Mouse (Mus musculus): ENCODE results near the gene Kctd15. TPM values are rescaled to one million over a fixed set of nuclear protein-coding genes. Genes with fewer than 3 reads are reported as not detected.

Gene Kctd15
- polyA plus RNA-seq, 1 experiment from 2014 or later: 35.8 TPM

DNA sequence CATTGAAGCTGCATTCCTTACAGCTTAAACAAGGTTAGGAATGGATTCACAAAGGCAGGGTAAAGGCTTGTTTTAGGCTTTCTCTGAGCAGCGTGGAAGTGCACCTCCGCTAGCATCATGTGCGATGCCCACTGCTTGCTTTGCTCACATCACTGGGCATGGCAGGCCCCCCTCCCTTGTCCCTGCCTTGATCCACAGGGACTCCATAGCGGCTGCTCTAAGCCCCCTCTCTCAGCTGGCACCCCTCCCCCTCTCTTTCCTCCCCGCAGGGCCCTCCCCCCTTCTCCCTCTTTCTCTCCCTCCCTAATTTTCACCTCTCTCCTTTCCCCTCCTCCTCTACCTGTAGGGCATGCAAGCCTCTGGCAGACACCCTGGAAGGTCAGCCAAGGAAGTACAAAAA is 5.7 kb upstream of the Kctd15 start:
- no peak for ATAC-seq (ENCODE audit: low FRiP score, low read depth)
- Histone ChIP-seq H3K9me3 (no peaks in the 10 kb centered on the region), H3K27me3 (no peaks in the 10 kb centered on the region; the same call in 1 of the 2 replicates), H3K4me3 (no peak overlapping the region), H3K36me3 (no peaks in the 10 kb centered on the region), H3K4me1 (peaks cover 9% of the 10 kb centered on the region), H3K4me2 (replicated peaks) (no peak overlapping the region), H3K9ac (replicated peaks) (no peak overlapping the region), H3K27ac (replicated peaks) (0 out of 2 replicates have a peak overlapping the region, but pooled peaks have one; percentile 15)
- WGBS: 13% methylated on average over 5 of the region's 5 CpGs

GRCm38 (mm10) chr7:34659386-34660085 is 3.0 kb upstream of the Kctd15 start:
- Histone ChIP-seq H3K9me3 (no peaks in the 10 kb centered on the region), H3K4me2 (replicated peaks) (no peak overlapping the region), H3K4me1 (peaks cover 15% of the 10 kb centered on the region), H3K27ac (replicated peaks) (no peak overlapping the region), H3K36me3 (no peaks in the 10 kb centered on the region), H3K9ac (replicated peaks) (no peak overlapping the region), H3K4me3 (no peak overlapping the region), H3K27me3 (peaks cover 4% of the 10 kb centered on the region; the same call in 1 of the 2 replicates)
- 71% methylated on average over 6 of the region's 6 CpGs for WGBS
- ATAC-seq (ENCODE audit: low FRiP score, low read depth): no peak

GRCm38 (mm10) chr7:34655086-34655839 is 1.3 kb downstream of the Kctd15 start:
- under 1% methylated on average over 60 of the region's 74 CpGs for WGBS
- Histone ChIP-seq H3K9ac (replicated peaks) (peak overlapping the region; percentile 97), H3K4me2 (replicated peaks) (peak overlapping the region; percentile 88), H3K27ac (replicated peaks) (peak overlapping the region; percentile 99), H3K4me3 (peak overlapping the region; percentile 92), H3K9me3 (no peaks in the 10 kb centered on the region), H3K4me1 (peaks cover 31% of the 10 kb centered on the region), H3K36me3 (peaks cover 5% of the 10 kb centered on the region; the same call in 1 of the 2 replicates), H3K27me3 (0 out of 2 replicates have a peak, but pooled peaks cover 4% of the 10 kb centered on the region)
- peak; percentile 79 for ATAC-seq (ENCODE audit: low FRiP score, low read depth)

- peak; percentile 38 for ATAC-seq (ENCODE audit: low FRiP score, low read depth)
- Histone ChIP-seq H3K27me3 (0 out of 2 replicates have a peak, but pooled peaks cover 4% of the 10 kb centered on the region), H3K9me3 (no peaks in the 10 kb centered on the region), H3K4me2 (replicated peaks) (peak overlapping the region; percentile 88), H3K36me3 (peaks cover 11% of the 10 kb centered on the region), H3K4me1 (peaks cover 36% of the 10 kb centered on the region), H3K9ac (replicated peaks) (peak overlapping the region; percentile 97), H3K27ac (replicated peaks) (peak overlapping the region; percentile 99), H3K4me3 (peak overlapping the region; percentile 92)
- WGBS: under 1% methylated on average over 45 of the region's 81 CpGs
Measured at GRCm38 (mm10) chr7:34654441-34655085, 2.0 kb downstream of the Kctd15 start.

DNA sequence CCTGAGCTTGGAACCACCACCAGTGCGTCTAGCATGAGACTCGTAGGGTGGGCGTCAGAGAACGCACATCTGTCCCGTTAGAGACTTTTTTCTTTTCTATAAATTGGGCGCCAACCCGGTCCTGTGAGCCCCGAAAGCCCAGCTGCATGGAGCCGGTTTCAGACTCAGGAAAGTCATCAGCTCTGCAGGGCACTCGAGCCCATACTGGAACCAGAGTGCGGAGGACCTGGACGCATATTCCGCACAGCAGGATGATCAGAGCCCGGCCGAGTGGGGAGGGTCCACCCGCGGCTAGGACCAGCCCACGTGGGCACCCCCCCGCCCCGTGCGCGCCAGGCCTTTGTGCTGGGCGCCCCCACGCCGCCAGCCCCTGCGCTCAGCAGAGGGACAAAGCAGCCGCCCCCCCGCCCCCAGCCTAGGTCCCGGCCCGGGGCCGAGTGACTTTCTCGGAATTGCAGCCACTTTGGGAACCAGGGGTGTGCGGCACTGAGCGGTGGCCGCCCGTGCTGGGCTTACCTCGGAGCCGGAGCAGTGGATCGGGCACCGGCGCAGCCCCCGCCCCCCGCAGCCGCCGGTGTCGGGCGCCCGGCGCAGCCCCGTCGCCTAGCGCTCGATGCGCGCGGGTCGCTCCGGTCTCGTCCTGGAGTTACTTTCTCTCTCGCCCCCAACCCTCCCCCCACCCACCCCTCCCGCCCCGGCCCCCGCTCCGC is 2.6 kb downstream of the Kctd15 start:
- Histone ChIP-seq H3K4me2 (replicated peaks) (peak overlapping the region; percentile 88), H3K27ac (replicated peaks) (peak overlapping the region; percentile 99), H3K4me1 (peaks cover 38% of the 10 kb centered on the region), H3K36me3 (peaks cover 17% of the 10 kb centered on the region), H3K9ac (replicated peaks) (peak overlapping the region; percentile 97), H3K4me3 (peak overlapping the region; percentile 92), H3K9me3 (no peaks in the 10 kb centered on the region), H3K27me3 (0 out of 2 replicates have a peak, but pooled peaks cover 4% of the 10 kb centered on the region)
- ATAC-seq (ENCODE audit: low FRiP score, low read depth): peak; percentile 57
- under 1% methylated on average over 59 of the region's 64 CpGs for WGBS

DNA sequence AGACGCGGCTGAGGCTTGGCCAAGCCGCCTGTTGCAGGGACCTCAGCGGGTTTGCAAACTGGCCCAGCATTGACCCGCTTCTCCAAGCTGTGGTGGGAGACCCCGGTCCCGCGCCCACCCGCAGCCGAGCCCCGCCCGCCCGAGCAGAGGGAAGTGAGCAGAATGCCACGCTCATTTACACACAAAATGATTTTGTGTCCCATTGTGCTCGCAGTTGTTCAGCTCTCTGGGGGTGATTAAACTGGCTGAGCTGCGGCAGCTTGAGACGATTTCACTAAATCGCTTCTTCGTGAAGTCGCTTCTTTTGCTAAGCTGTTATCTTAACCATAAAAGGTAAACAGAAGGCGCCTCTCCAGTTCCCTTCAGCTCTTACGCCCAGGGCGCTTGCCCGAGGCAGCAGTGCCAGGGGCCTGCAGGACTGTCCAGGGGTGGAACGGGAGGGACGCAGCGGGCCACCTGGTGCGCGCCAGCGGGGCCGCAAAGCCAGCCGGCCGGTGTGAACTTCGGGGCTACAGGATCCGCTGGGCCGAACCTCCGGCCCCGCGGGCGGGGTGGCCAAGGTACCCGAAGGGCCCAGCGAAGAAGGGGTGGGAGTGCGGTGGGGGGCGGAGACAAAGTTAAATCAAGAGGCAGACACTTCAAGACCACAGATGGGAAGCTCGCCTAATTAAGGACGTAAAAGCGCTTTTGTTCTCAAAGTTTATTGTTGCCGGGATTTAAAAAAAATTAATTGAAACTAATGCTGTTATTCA is 3.6 kb downstream of the Kctd15 start:
- Histone ChIP-seq H3K9me3 (no peaks in the 10 kb centered on the region), H3K27ac (replicated peaks) (peak overlapping the region; percentile 99), H3K27me3 (0 out of 2 replicates have a peak, but pooled peaks cover 4% of the 10 kb centered on the region), H3K4me2 (replicated peaks) (peak overlapping the region; percentile 88), H3K36me3 (peaks cover 27% of the 10 kb centered on the region), H3K9ac (replicated peaks) (peak overlapping the region; percentile 97), H3K4me1 (peaks cover 41% of the 10 kb centered on the region), H3K4me3 (peak overlapping the region; percentile 92)
- under 1% methylated on average over 48 of the region's 48 CpGs for WGBS
- ATAC-seq (ENCODE audit: low FRiP score, low read depth): no peak

- peak overlapping the region; percentile 58 for H3K27ac ChIP-seq (replicated peaks)
- H3K4me1 ChIP-seq: peaks cover 42% of the 10 kb centered on the region
- no peaks in the 10 kb centered on the region for H3K9me3 ChIP-seq
- peak overlapping the region; percentile 24 for H3K9ac ChIP-seq (replicated peaks)
- WGBS: 43% methylated on average over 2 of the region's 2 CpGs
- ATAC-seq (ENCODE audit: low FRiP score, low read depth): no peak
- peaks cover 43% of the 10 kb centered on the region for H3K36me3 ChIP-seq
- peak overlapping the region; percentile 88 for H3K4me2 ChIP-seq (replicated peaks)
- 0 out of 2 replicates have a peak, but pooled peaks cover 4% of the 10 kb centered on the region for H3K27me3 ChIP-seq
- H3K4me3 ChIP-seq: peak overlapping the region; percentile 92
Measured at GRCm38 (mm10) chr7:34651381-34651780, 5.2 kb downstream of the Kctd15 start.

GRCm38 (mm10) chr7:34647052-34647451 is 9.5 kb downstream of the Kctd15 start:
- no peak for ATAC-seq (ENCODE audit: low FRiP score, low read depth)
- no peaks in the 10 kb centered on the region for H3K27me3 ChIP-seq
- peaks cover 86% of the 10 kb centered on the region for H3K36me3 ChIP-seq
- WGBS: 89% methylated on average over 9 of the region's 9 CpGs
- no peak overlapping the region for H3K4me2 ChIP-seq (replicated peaks)
- H3K4me1 ChIP-seq: peaks cover 28% of the 10 kb centered on the region
- no peak overlapping the region for H3K9ac ChIP-seq (replicated peaks)
- no peaks in the 10 kb centered on the region for H3K9me3 ChIP-seq
- H3K4me3 ChIP-seq: no peak overlapping the region
- H3K27ac ChIP-seq (replicated peaks): no peak overlapping the region

DNA sequence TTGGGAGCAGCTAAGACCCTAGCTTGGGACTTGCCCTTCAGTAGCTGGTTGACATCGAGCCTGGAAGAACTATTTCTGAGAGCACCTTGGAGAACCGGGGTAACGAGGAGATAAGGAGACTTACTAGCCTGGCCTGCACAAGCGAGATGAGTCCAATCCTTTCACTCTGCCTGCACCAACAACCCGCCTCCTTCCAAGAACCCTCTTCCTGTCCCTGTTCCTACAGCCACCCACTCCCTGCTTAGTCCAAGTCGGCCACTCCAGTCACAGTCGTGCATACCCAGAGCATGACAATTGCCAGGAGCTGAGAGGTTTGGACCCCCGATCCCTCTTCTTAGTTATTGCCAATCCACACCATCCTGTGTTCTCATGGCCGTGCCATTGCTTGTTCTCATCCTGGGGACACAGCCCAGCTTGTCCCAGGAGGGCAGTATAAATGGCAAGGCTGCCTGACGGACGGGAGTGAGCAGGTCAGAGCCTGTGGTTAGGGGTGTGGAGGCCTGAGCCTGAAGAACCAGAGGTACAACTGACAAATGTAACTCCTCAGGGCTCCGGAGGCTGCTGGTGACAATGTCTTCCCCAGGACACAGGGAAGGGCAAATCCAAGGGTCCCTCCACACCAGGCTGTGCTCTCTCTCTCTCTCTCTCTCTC is 10.3 kb downstream of the Kctd15 start:
- peaks cover 93% of the 10 kb centered on the region for H3K36me3 ChIP-seq
- no peak overlapping the region for H3K4me3 ChIP-seq
- no peak overlapping the region for H3K4me2 ChIP-seq (replicated peaks)
- 89% methylated on average over 12 of the region's 12 CpGs for WGBS
- H3K27ac ChIP-seq (replicated peaks): no peak overlapping the region
- H3K27me3 ChIP-seq: no peaks in the 10 kb centered on the region
- no peak overlapping the region for H3K9ac ChIP-seq (replicated peaks)
- H3K4me1 ChIP-seq: peaks cover 20% of the 10 kb centered on the region
- H3K9me3 ChIP-seq: no peaks in the 10 kb centered on the region
- ATAC-seq (ENCODE audit: low FRiP score, low read depth): no peak

DNA sequence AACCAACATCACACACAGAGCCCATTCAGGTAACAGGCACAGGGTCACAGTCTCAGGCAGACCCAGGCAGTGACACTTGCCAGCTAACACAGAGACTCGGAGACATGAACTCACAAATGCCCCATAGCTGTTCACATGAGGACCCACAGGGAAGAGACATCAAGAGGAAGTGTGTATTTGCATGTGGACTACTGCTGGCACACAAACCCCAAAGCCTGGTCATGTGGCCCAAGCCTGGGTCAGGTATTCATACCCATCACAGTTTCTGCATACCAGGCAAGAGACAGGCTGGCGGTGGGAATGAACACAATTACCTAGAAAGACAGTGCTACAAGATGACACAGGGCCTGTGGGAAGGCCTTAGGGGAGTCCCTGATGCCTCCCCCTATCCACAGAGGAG is 10.9 kb downstream of the Kctd15 start:
- H3K27ac ChIP-seq (replicated peaks): no peak overlapping the region
- no peak overlapping the region for H3K9ac ChIP-seq (replicated peaks)
- ATAC-seq (ENCODE audit: low FRiP score, low read depth): no peak
- H3K36me3 ChIP-seq: peaks cover 96% of the 10 kb centered on the region
- peaks cover 14% of the 10 kb centered on the region for H3K4me1 ChIP-seq
- no peaks in the 10 kb centered on the region for H3K9me3 ChIP-seq
- WGBS: 87% methylated on average over 2 of the region's 2 CpGs
- H3K27me3 ChIP-seq: no peaks in the 10 kb centered on the region
- H3K4me3 ChIP-seq: no peak overlapping the region
- H3K4me2 ChIP-seq (replicated peaks): no peak overlapping the region

All from midbrain, embryonic 12.5 days (tissue).